Mouse (Mus musculus) MEL (cell line): ENCODE results near the gene Tln2.

ENCODE experiments used
- CHD2 ChIP-seq: IDR thresholded peaks from 2 replicates; pipeline ENCODE4 v1.6.1; 2011; ENCODE audit warnings: low read length, improper control_type of control experiment
- CTCF ChIP-seq, 3 experiments: IDR thresholded peaks in 2 of 3; conservative IDR thresholded peaks in 1 of 3; 2 replicates each; pipeline ENCODE4 v1.5.1; 2011 to 2012; ENCODE audit warnings: low read length in 3 of 3, low read depth in 2 of 3, mild to moderate bottlenecking in 2 of 3, improper control_type of control experiment in 1 of 3, inconsistent platforms in 1 of 3, mixed read lengths in 1 of 3, moderate library complexity in 1 of 3; ENCODE audit not compliant: control insufficient read depth in 1 of 3, insufficient read depth in 1 of 3, poor library complexity in 1 of 3, severe bottlenecking in 1 of 3
- E2F4 ChIP-seq: IDR thresholded peaks from 2 replicates; pipeline ENCODE4 v1.6.1; 2011; ENCODE audit warnings: low read depth, low read length, improper control_type of control experiment, borderline replicate concordance
- ELF1 ChIP-seq: IDR thresholded peaks from 2 replicates; pipeline ENCODE4 v1.6.1; 2014; ENCODE audit warnings: low read depth, mild to moderate bottlenecking, inconsistent platforms, low read length, improper control_type of control experiment, moderate library complexity
- GATA1 ChIP-seq: IDR thresholded peaks from 2 replicates; pipeline ENCODE4 v1.6.1; 2011; ENCODE audit warnings: low read depth, low read length, improper control_type of control experiment
- MAZ ChIP-seq: IDR thresholded peaks from 2 replicates; pipeline ENCODE4 v1.6.1; 2012; ENCODE audit warnings: low read depth, mild to moderate bottlenecking, inconsistent platforms, low read length, improper control_type of control experiment
- MEF2A ChIP-seq: IDR thresholded peaks from 2 replicates; pipeline ENCODE4 v1.6.1; 2014; ENCODE audit warnings: low read depth, mild to moderate bottlenecking, inconsistent platforms, low read length, improper control_type of control experiment; ENCODE audit not compliant: poor library complexity, insufficient replicate concordance, severe bottlenecking; ENCODE audit errors: extremely low read depth
- NRF1 ChIP-seq: IDR thresholded peaks from 2 replicates; pipeline ENCODE4 v1.6.1; 2014; ENCODE audit warnings: low read depth, mild to moderate bottlenecking, inconsistent platforms, low read length, improper control_type of control experiment, moderate library complexity; ENCODE audit not compliant: poor library complexity, insufficient read depth, severe bottlenecking

- no peak for TF ChIP-seq CTCF (IDR thresholded peaks at IDR 0.05 in 2 of 3, conservative IDR thresholded peaks at IDR 0.05 in 1 of 3; ENCODE audit: control insufficient read depth in 1 of 3, insufficient read depth in 1 of 3, low read depth in 2 of 3, low read length in 3 of 3, poor library complexity in 1 of 3, severe bottlenecking in 1 of 3)
- TF ChIP-seq E2F4: no peak
- TF ChIP-seq CHD2: no peak
- no peak for TF ChIP-seq GATA1
- no peak for TF ChIP-seq ELF1
- TF ChIP-seq NRF1: no peak
- no peak for TF ChIP-seq MAZ
- TF ChIP-seq MEF2A: no peak
Observed at GRCm38 (mm10) chr9:67361511-67361910, 198.0 kb downstream of the Tln2 start.
